Mouse (Mus musculus) small intestine, adult 2 months (tissue): ENCODE data around the gene Rnft2. TPM values are rescaled to one million over a fixed set of nuclear protein-coding genes. Genes with fewer than 3 reads are reported as not detected.

Source experiments
- H3K27ac ChIP-seq: fragments of 200-500 bp; 2 replicates; pipeline ENCODE4 v1.5.1; 2012; ENCODE audit warnings: low read depth, low read length, control low read depth, inconsistent platforms; ENCODE audit not compliant: insufficient read depth
- H3K27me3 ChIP-seq: fragments of 200-500 bp; 2 replicates; pipeline ENCODE4 v1.6.1; 2012; ENCODE audit warnings: mild to moderate bottlenecking, moderate library complexity, low read length, inconsistent platforms; ENCODE audit not compliant: control insufficient read depth, insufficient read depth
- H3K36me3 ChIP-seq: fragments of 200-500 bp; 2 replicates; pipeline ENCODE4 v1.6.1; 2012; ENCODE audit warnings: mild to moderate bottlenecking, low read length, control low read depth, inconsistent platforms; ENCODE audit not compliant: control insufficient read depth, insufficient read depth
- H3K4me1 ChIP-seq: fragments of 200-500 bp; 2 replicates; pipeline ENCODE4 v1.6.1; 2012; ENCODE audit warnings: low read length, inconsistent platforms, mixed read lengths; ENCODE audit not compliant: control insufficient read depth, insufficient read depth, insufficient read length
- H3K4me3 ChIP-seq: fragments of 200-500 bp; 2 replicates; pipeline ENCODE4 v1.5.1; 2012; ENCODE audit warnings: low read depth, mild to moderate bottlenecking, control low read depth, inconsistent platforms, low read length, moderate library complexity
- CTCF ChIP-seq: fragments of 200-500 bp; IDR thresholded peaks from 2 replicates; pipeline ENCODE4 v1.5.1; 2012; ENCODE audit warnings: low read depth, mild to moderate bottlenecking, control low read depth, inconsistent platforms, low read length, moderate library complexity, mixed read lengths; ENCODE audit not compliant: insufficient replicate concordance, insufficient read length; ENCODE audit errors: extremely low read depth
- POLR2A ChIP-seq: fragments of 200-500 bp; IDR thresholded peaks from 2 replicates; pipeline ENCODE4 v1.6.1; 2012; ENCODE audit warnings: low read depth, mild to moderate bottlenecking, control low read depth, inconsistent platforms, low read length, moderate library complexity
- WGBS: fragments of 180-500 bp; shearing (Covaris S2); methylation state at CpG from one replicate; pipeline ENCODE4 v1.1.7; 2018; 5-methylcytosine and 5-hydroxymethylcytosine counted together
- polyA plus RNA-seq: library from polyadenylated mRNA; depleted of rRNA; stranded (reverse); fragments of >200 nt; gene quantifications from 2 replicates; pipeline ENCODE4 v1.2.3, GENCODE M21; 2012

Rnft2 gene
- polyA plus RNA-seq, 1 experiment: 0.98 TPM

DNA sequence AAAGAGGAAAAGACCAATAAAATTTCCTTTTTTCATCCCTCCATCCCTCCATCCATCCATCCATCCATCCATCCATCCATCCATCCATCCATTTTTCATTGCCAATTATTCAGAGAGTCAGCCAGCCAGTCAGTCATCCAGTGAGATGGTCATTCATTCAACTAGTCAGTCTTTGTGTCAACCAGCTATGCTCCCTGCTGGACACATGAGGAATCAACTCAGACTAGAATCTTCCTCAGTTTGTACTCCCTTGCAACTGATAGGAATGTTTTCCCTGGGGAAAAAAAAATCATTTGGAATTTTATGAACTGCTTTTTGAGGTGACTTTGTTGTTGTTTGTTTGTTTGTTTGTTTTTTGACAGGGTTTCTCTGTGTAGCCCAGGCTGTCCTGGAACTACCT lies 79.5 kb downstream of the Rnft2 start:
- H3K27me3 ChIP-seq: peaks cover 31% of the 10 kb centered on the region
- no peak overlapping the region for H3K27ac ChIP-seq
- 0 out of 2 replicates have a peak, but pooled peaks cover 4% of the 10 kb centered on the region for H3K4me1 ChIP-seq
- no peaks in the 10 kb centered on the region for H3K36me3 ChIP-seq
- TF ChIP-seq CTCF (no peak), POLR2A (no peak)
- no peak overlapping the region for H3K4me3 ChIP-seq

DNA sequence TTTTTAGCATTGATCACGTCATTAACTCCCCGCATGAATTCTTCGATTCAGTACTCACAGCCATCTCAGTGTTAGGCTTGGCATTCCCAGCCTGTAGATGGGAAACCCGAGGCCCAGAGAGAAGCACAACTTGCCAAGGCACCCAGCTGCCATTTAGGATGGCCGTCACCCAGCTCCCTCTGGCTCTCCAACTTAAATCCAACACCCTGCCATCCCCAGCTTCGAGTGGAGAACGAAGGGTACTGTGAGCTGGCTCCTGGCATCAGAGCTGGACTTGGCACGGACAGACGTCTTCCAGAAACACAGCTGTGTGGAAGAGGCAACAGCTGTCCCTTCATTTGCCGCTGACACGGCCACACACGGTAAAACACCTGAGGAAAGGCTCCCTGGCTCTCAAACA lies 80.3 kb downstream of the Rnft2 start, which contains the start of gene Hrk:
Gene Hrk (plus strand): TSS at position 68 of the 400 bp plus-strand sequence.
- no peak within 1 kb of the TSS for H3K4me3 ChIP-seq
- no peaks in the 10 kb centered on the region for H3K36me3 ChIP-seq
- 0 out of 2 replicates have a peak, but pooled peaks cover 4% of the 10 kb centered on the region for H3K4me1 ChIP-seq
- no peak within 1 kb of the TSS for H3K27ac ChIP-seq
- no peak for TF ChIP-seq POLR2A
- TF ChIP-seq CTCF: no peak
- H3K27me3 ChIP-seq: peaks cover 25% of the 10 kb centered on the region
- 59% methylated on average over 12 of the region's 12 CpGs for WGBS

DNA sequence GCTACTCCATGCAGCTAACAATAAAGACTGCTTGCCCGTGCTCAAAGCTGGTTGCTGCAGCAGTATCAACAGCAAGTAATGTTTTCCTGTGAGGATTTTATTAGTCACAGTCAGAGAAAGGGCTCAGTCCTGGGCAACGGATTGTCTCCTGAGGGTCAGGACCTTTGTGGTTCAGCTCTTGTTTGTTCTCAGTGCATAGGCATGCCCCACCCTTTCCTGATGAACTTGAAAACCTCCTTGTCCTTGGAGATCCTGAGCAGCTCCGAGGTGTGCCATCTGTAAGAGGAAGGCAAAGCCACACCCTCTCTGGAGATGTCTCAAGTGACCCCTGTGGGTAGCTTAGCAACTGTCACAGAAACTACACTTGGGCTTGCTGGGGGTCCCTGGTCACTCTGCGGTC lies 84.2 kb downstream of the Rnft2 start:
- Histone ChIP-seq H3K36me3 (no peaks in the 10 kb centered on the region), H3K4me3 (no peak overlapping the region), H3K27me3 (peaks cover 6% of the 10 kb centered on the region; the same call in 1 of the 2 replicates), H3K27ac (no peak overlapping the region), H3K4me1 (no peaks in the 10 kb centered on the region)
- TF ChIP-seq POLR2A: no peak
- no peak for TF ChIP-seq CTCF
- WGBS: 13% methylated on average over 4 of the region's 4 CpGs

- no peaks in the 10 kb centered on the region for H3K27me3 ChIP-seq
- 17% methylated on average over 4 of the region's 4 CpGs for WGBS
- H3K4me1 ChIP-seq: no peaks in the 10 kb centered on the region
- no peak overlapping the region for H3K27ac ChIP-seq
- no peak overlapping the region for H3K4me3 ChIP-seq
- H3K36me3 ChIP-seq: no peaks in the 10 kb centered on the region; the same call in 1 of the 2 replicates
- no peak for TF ChIP-seq POLR2A
- no peak for TF ChIP-seq CTCF
Observed at GRCm38 (mm10) chr5:118156976-118157375, 87.9 kb downstream of the Rnft2 start.

- H3K27me3 ChIP-seq: no peaks in the 10 kb centered on the region
- 10% methylated on average over 9 of the region's 9 CpGs for WGBS
- H3K27ac ChIP-seq: no peak overlapping the region
- TF ChIP-seq POLR2A: no peak
- TF ChIP-seq CTCF: no peak
- peak overlapping the region; percentile 98 for H3K4me3 ChIP-seq
- H3K36me3 ChIP-seq: no peaks in the 10 kb centered on the region; the same call in 1 of the 2 replicates
- no peaks in the 10 kb centered on the region for H3K4me1 ChIP-seq
Observed at GRCm38 (mm10) chr5:118155565-118155947, 89.4 kb downstream of the Rnft2 start.

GRCm38 (mm10) chr5:118154839-118155564 lies 89.9 kb downstream of the Rnft2 start, which contains the start of gene Fbxw8:
TSS of gene Fbxw8 (minus strand) at chr5:118155464.
- H3K4me1 ChIP-seq: no peaks in the 10 kb centered on the region
- H3K27me3 ChIP-seq: no peaks in the 10 kb centered on the region
- peak within 1 kb of the TSS; percentile 98 for H3K4me3 ChIP-seq
- no peaks in the 10 kb centered on the region; the same call in 1 of the 2 replicates for H3K36me3 ChIP-seq
- no peak within 1 kb of the TSS for H3K27ac ChIP-seq
- WGBS: under 1% methylated on average over 67 of the region's 67 CpGs
- TF ChIP-seq CTCF (no peak), POLR2A (no peak)

GRCm38 (mm10) chr5:118149711-118150110 lies 95.2 kb downstream of the Rnft2 start:
- Histone ChIP-seq H3K36me3 (no peaks in the 10 kb centered on the region; the same call in 1 of the 2 replicates), H3K27me3 (no peaks in the 10 kb centered on the region), H3K4me3 (no peak overlapping the region), H3K4me1 (0 out of 2 replicates have a peak, but pooled peaks cover 4% of the 10 kb centered on the region), H3K27ac (no peak overlapping the region)
- 48% methylated on average over 3 of the region's 3 CpGs for WGBS
- TF ChIP-seq CTCF (no peak), POLR2A (no peak)
